8 mouse cellular contexts compared by ENCODE assay signal in the genomic region with DNA sequence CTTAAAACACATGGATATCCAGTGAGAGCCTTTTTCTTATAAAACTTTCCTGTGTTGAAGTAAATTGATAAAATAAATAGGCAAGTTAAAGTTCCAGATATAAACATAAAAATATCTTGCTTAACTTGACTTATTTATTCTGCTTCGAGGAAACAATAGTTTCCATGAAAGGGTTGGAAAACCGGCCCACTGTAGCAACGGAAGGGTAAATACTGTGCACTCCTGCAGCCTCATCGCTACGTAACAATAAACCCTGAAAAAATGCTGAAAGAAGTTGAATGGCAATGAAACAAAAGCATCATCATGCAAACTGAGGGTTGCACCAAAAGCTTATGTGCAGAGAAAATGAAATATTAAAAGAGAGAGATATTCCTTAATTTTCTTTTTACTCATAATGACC.
DNase-seq lines count a peak whose midpoint lies in the region; ATAC-seq and TF ChIP-seq lines count a peak whose summit lies in the region.

No protein-coding gene starts in this region.

- intact Hi-C loops in heart, postnatal 25 days (cut with DNase I) = loop anchor here (5.0 kb wide), 3 partner anchors 35 to 190 kb away; no protein-coding TSS in a partner anchor

- no peak overlapping the region for H3K9ac ChIP-seq in hindbrain, embryonic 11.5 days (ENCODE audit: low read depth, low read length)
- H3K9ac ChIP-seq in liver, postnatal 0 days (replicated peaks) = no peak overlapping the region

- H3K27ac ChIP-seq in heart, embryonic 10.5 days = 0 out of 2 replicates have a peak overlapping the region, but pooled peaks have one; percentile 6
- H3K27ac ChIP-seq in brown adipose tissue, adult 24 weeks (replicated peaks; ENCODE audit: low read depth, low read length) = no peak overlapping the region
- no peak overlapping the region for H3K27ac ChIP-seq in hindbrain, embryonic 11.5 days (ENCODE audit: low read depth, low read length)
- no peak overlapping the region for H3K27ac ChIP-seq in liver, postnatal 0 days (ENCODE audit: low read depth)
- no peak overlapping the region for H3K27ac ChIP-seq in thymus, adult 2 months (ENCODE audit: control insufficient read depth, insufficient read depth, low read length)

- peaks cover 30% of the 10 kb centered on the region for H3K4me1 ChIP-seq in heart, embryonic 10.5 days
- H3K4me1 ChIP-seq in brown adipose tissue, adult 24 weeks (ENCODE audit: control insufficient read depth, insufficient read depth, insufficient read length, low read length) = peaks cover 27% of the 10 kb centered on the region
- H3K4me1 ChIP-seq in hindbrain, embryonic 11.5 days (replicated peaks; ENCODE audit: control insufficient read depth, insufficient read depth, low read length) = no peaks in the 10 kb centered on the region
- peaks cover 8% of the 10 kb centered on the region; the same call in 1 of the 2 replicates for H3K4me1 ChIP-seq in liver, postnatal 0 days (ENCODE audit: insufficient read depth)
- H3K4me1 ChIP-seq in thymus, adult 2 months (replicated peaks; ENCODE audit: control insufficient read depth, insufficient read depth, low read length) = no peaks in the 10 kb centered on the region

- no peaks in the 10 kb centered on the region for H3K9me3 ChIP-seq in heart, embryonic 10.5 days
- H3K9me3 ChIP-seq in hindbrain, embryonic 11.5 days (ENCODE audit: control insufficient read depth, low read length) = no peaks in the 10 kb centered on the region
- no peaks in the 10 kb centered on the region for H3K9me3 ChIP-seq in liver, postnatal 0 days (ENCODE audit: low read length)

- peak overlapping the region; percentile 39 for H3K4me2 ChIP-seq in hindbrain, embryonic 11.5 days (replicated peaks; ENCODE audit: low read depth, low read length)
- H3K4me2 ChIP-seq in liver, postnatal 0 days (ENCODE audit: low read depth, low read length) = peak overlapping the region; percentile 42

- H3K27me3 ChIP-seq in heart, embryonic 10.5 days (ENCODE audit: insufficient read depth, poor library complexity, severe bottlenecking) = no peaks in the 10 kb centered on the region
- peaks cover 3% of the 10 kb centered on the region; the same call in 1 of the 2 replicates for H3K27me3 ChIP-seq in hindbrain, embryonic 11.5 days (ENCODE audit: control insufficient read depth, insufficient read depth, low read length)
- peaks cover 30% of the 10 kb centered on the region for H3K27me3 ChIP-seq in liver, postnatal 0 days (ENCODE audit: insufficient read depth, low read length)
- H3K27me3 ChIP-seq in thymus, adult 2 months (ENCODE audit: control insufficient read depth, insufficient read depth, low read length) = peaks cover 11% of the 10 kb centered on the region; the same call in 1 of the 2 replicates

- DNase-seq in heart, embryonic 10.5 days (ENCODE audit: low spot score) = no peak
- no peak for DNase-seq in heart, postnatal 25 days (ENCODE audit: low spot score)
- no peak for DNase-seq in hindbrain, embryonic 11.5 days (ENCODE audit: low spot score)
- DNase-seq in liver, postnatal 0 days = no peak
- DNase-seq in ovary, postnatal 10 days (ENCODE audit: low spot score) = no peak
- DNase-seq in thymus, adult 2 months = no peak
- DNase-seq in urinary bladder, postnatal 25 days (ENCODE audit: low spot score) = no peak

- peaks cover 16% of the 10 kb centered on the region for H3K36me3 ChIP-seq in heart, embryonic 10.5 days
- peaks cover 6% of the 10 kb centered on the region for H3K36me3 ChIP-seq in hindbrain, embryonic 11.5 days (ENCODE audit: control insufficient read depth, insufficient read depth, low read length)
- H3K36me3 ChIP-seq in liver, postnatal 0 days (replicated peaks; ENCODE audit: insufficient read depth, low read length) = no peaks in the 10 kb centered on the region; the same call in 1 of the 2 replicates
- no peaks in the 10 kb centered on the region for H3K36me3 ChIP-seq in thymus, adult 2 months (ENCODE audit: control insufficient read depth, insufficient read depth, low read length)

- peak overlapping the region; percentile 93 for H3K4me3 ChIP-seq in heart, embryonic 10.5 days
- H3K4me3 ChIP-seq in brown adipose tissue, adult 24 weeks (ENCODE audit: insufficient read depth, low read depth, low read length) = peak overlapping the region; percentile 57
- H3K4me3 ChIP-seq in hindbrain, embryonic 11.5 days (ENCODE audit: low read depth, low read length) = 0 out of 2 replicates have a peak overlapping the region, but pooled peaks have one; percentile 13
- no peak overlapping the region for H3K4me3 ChIP-seq in liver, postnatal 0 days (ENCODE audit: low read depth, low read length)
- H3K4me3 ChIP-seq in thymus, adult 2 months (ENCODE audit: control insufficient read depth, insufficient read depth, low read length) = no peak overlapping the region

- ATAC-seq in hindbrain, embryonic 11.5 days (ENCODE audit: low FRiP score) = no peak
- ATAC-seq in liver, postnatal 0 days = no peak

- no peak for TF ChIP-seq POLR2A in thymus, adult 2 months (IDR thresholded peaks at IDR 0.05; ENCODE audit: control insufficient read depth, extremely low read depth, insufficient read depth, low read length, poor library complexity)

- no peak for TF ChIP-seq EP300 in liver, postnatal 0 days (IDR thresholded peaks at IDR 0.05; ENCODE audit: low read depth)

- 60% methylated on average over 5 of the region's 5 CpGs for WGBS in heart, embryonic 10.5 days
- 51% methylated on average over 5 of the region's 5 CpGs for WGBS in hindbrain, embryonic 11.5 days
- WGBS in liver, postnatal 0 days (ENCODE audit: insufficient replicate concordance) = 46% methylated on average over 5 of the region's 5 CpGs
- 90% methylated on average over 5 of the region's 5 CpGs for WGBS in thymus, adult 2 months

- no peak for TF ChIP-seq CTCF in liver, postnatal 0 days (IDR thresholded peaks at IDR 0.05; ENCODE audit: low read depth)
- TF ChIP-seq CTCF in thymus, adult 2 months (IDR thresholded peaks at IDR 0.05; ENCODE audit: borderline replicate concordance, control insufficient read depth, extremely low read depth, insufficient read depth, low read length, poor library complexity) = no peak

Comparison
In these comparisons a context has a peak if more than half of its experiments do, and no peak if none do; other contexts are left out.
1. H3K4me3 ChIP-seq: peak in heart, embryonic 10.5 days (single experiment), brown adipose tissue, adult 24 weeks (single experiment) and hindbrain, embryonic 11.5 days (single experiment); none in liver, postnatal 0 days (single experiment) and thymus, adult 2 months (single experiment).